Mouse (Mus musculus): ENCODE data around the gene Slc12a7.

Slc12a7 gene

DNA sequence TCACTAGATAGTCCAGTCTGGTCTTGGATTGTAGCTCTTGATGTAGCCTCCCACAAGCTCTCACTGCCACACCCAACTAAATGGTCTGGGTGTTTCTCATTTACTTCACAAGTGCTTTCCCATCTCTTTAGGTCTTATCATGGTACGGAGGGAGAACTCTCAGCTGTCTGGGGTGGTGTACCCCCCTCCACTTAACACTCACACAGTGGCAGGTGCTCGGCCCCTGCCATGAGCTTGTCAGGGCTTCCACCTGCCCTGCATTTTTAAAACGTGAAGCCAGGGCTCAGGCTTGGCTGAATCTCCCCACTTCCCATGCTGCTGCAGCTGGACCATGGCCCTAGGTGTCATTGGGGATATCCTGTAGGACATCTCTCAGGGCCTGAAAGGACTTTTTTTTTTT is 86.0 kb downstream of the Slc12a7 start:
- DNase-seq (ENCODE audit: low spot score) = no peak

DNA sequence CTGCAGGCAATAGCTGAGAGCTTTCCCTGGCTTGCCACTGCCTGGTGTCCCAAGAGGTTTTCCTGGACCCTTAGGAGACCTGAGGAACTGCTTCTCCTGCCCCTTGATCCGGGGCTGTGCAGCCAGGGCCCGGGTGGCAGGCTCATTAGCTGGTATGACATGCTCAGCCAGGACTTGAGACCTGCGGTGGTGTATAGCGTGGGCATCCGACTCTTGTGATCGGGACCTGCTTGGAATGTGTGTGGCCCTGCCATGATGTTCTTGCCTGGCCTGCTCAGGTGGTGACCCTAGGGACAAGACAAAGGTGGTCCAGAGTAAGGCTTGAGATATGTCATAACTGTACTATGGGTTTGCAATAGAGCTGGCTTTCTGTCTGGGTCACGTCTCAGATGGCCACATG is 88.4 kb downstream of the Slc12a7 start:
- no peak for DNase-seq (ENCODE audit: low spot score)

DNA sequence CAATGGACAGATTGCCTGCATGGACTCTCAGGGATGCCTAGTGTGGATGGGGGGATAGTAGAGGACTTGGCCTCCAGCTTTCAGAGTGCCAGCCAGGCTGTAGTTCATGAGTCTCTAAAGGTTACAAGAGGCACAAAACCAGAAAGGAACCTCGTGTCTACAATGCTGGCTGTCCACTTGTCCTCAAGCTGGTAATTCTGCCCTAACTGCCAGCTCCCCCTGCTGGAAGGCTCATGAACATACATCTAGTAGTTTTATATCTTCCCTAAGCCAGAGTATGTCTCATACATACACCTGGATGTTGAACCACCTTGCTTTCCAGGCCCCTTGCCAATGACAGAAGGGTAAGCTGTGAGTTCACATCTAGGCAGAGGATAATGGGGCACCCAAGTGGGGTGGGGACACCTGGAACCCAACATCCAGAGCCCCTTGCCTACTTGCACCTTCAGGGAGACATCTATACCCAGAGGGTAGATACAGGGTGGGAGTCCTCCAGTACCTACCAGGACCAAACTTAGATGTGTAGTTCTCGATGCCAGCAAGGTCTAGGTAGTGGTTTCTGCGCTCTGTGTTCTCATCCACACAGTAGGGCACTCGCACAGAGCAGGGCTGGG is 89.4 kb downstream of the Slc12a7 start:
- DNase-seq (ENCODE audit: low spot score) = peak; percentile 51

DNA sequence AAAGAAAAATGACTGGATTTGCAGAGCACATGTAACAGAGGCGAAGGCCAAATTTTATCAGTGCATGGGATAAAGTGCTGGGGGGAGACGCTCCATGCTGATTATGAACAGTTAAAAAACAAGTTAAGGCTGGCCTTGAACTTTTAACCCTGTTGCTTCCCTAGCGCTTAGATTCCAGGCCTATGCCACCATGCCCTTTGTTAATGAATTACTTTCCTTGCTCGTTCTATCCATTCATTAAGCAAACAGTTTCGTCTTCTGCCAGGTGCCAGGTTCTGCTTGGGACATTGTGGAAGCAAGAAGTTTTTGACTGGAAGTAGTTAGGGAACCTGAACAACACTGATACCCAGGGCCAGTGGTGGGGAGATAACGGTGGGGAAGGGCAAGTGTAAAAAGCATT is 90.8 kb downstream of the Slc12a7 start:
- DNase-seq (ENCODE audit: low spot score) = no peak

DNA sequence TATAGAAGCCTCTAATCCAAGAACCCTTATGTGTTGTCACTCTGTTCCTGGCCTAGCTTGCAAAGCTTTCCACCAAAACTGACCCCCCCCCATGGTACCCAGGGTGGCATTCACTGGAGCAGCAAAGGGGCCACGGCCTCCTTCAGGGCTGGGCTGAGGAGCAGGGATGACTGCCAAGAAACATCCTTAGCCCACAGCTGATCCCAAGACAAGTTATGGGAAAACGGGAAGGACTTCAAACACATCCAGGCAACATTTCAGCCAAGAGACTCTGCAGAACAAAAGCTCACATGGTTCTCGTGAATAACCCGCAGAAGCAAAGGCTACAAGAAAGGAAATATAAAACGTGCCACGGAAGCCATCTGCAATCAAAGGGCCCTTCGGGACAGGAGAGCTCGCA is 94.3 kb downstream of the Slc12a7 start:
- DNase-seq (ENCODE audit: low spot score) = no peak

DNA sequence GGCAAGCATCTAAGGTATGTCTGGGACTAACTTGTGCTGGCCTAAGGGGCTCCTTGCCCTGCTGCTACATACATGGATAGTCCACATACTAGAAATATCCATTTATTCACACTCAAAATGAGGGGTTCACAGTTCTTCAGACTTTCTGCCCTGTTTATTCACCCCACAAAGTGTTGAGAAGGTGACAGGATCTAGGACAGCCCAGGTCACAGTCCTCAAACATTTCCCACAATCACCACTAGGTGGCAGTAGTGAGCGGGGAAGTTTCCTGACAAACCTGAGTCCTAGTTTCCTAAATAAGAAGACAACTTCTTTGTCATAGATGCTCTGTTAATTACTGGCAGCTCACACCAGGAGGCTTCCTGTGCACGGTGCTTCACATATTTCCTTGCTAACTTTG is 98.6 kb downstream of the Slc12a7 start:
- peak; percentile 45 for DNase-seq (ENCODE audit: low spot score)

DNA sequence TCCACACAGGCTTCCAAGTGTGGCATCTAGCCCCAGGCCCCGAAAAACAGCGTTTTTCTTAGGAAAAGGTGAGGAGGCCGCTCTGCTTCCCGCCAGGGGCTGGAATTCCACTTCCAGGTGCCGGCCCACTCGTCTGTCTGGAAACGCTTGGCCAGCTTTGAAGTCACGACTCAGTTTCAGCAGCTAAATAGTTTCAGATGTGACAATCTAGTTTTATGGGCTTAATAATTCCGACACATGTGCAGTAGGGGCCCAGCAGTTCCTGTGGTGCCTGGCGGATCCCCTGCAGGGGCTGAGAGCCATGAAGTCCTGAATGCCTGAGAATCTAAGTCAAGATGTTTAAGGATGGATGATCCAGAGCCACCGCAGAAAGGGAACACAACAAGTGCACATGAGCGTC is 100.9 kb downstream of the Slc12a7 start:
- DNase-seq (ENCODE audit: low spot score) = no peak

DNA sequence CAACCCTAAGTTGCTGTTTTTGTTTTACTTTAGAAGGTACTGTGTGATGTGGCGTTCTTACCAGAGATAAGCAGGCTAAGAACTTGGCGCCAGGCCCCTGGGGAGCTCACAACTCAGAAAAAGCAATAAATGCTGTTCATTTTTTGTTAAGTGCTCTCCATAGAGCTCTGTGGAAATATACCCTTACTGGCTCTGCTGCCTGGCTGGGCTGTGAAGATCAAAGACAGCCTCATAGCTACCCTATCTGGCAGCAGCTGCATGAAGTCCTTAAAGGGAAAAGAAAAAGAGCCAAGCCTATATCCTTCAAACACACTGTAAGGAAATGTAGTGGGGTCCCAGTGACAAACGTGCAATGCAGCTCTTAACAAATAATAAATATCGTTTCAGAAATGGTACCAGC is 102.9 kb downstream of the Slc12a7 start:
- DNase-seq (ENCODE audit: low spot score) = no peak

DNA sequence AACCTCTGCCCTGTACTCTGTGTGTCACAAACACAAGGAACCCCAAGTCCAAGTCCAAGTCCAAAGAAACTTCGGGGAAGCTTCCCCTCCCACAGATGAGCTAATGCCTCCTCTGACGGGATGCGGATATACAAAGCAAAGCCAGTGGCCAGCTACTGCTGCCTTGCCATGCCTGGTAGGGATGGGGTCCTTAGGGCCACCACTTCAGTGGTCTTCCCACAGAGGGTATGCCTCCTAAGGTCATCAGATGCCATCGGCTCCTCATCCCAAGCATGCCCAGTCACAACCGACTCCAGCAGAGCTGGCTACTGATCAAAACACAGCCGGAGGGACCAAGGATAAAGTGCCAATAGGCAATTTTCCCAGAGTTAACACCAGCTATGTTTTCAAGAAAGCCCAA is 103.6 kb downstream of the Slc12a7 start:
- DNase-seq (ENCODE audit: low spot score) = no peak

DNA sequence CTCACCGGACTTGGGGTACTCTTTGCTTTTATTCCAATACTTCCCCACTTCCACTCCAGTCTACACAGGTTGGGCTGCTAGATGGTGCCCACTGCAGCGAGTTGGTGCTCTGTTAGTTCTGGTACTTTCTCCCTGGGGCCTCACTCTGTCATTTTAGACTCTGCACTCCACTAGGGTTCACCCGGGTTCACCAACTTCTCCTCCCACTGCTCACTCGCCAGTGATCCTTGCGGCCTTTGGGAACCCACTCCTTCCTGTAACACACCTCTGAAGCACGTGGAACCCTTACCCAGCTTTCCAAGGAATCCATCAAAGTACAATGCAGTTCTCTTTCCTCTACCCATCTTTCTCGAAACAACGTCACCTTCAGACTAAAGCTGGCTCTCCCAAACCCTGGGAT is 104.8 kb downstream of the Slc12a7 start:
- DNase-seq (ENCODE audit: low spot score) = no peak

DNA sequence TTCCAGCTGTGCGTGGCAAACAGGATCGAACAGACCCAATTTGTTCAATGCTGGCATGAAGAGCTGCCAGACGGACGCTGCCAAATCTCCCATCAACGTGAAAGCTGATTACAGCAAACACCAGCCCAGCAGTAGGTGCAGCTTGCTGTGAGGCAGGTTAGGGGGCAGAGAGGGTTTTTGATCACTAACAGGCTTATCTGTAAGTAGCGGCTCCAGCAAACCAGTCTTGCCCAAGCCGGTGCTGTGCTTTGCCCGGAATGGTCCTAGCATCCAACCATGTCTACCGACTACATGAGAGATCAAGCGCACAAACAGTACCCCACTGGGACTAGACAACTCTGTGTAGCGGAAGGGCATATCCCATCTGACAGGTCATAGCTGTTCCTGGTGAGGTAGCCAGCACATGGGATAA is 106.2 kb downstream of the Slc12a7 start:
- DNase-seq (ENCODE audit: low spot score) = no peak

DNA sequence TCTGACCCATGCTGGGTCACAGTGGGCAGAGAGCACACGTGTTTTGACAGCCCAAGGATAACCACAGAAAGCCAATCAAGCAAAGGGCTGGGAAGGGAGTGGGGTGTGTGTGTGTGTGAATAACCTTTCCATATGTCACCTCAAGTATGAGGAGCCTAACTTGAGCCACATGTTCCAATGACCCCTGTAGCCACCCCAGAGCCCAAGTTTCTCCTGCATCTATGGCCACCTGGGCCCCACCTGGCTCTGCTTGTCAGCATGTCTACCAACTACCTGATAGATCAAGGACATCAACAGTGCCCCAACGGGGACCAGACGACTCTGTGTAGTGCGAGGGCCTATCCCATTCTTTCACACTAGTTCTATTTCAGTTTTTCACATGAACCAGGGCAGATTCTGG is 106.8 kb downstream of the Slc12a7 start:
- DNase-seq (ENCODE audit: low spot score) = no peak

DNA sequence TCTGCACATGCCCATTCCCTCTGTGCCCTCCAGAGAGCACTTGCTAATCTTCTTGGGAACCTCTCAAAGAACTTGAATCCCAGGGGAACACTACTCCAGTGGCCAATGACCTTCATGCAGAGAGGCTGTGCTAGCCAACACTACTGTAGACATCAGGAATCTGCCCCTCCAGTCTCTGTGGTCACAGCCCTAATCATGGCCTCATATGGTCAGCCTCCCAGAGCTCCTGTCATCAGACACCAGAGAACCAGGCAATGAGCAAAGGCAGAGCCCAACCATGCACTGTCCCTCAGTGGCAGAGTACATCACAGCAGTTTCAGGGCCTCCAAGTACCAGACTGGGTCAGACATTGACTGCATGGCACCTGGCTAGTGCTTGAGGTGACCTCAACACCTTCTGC is 109.8 kb downstream of the Slc12a7 start:
- DNase-seq (ENCODE audit: low spot score) = no peak

DNA sequence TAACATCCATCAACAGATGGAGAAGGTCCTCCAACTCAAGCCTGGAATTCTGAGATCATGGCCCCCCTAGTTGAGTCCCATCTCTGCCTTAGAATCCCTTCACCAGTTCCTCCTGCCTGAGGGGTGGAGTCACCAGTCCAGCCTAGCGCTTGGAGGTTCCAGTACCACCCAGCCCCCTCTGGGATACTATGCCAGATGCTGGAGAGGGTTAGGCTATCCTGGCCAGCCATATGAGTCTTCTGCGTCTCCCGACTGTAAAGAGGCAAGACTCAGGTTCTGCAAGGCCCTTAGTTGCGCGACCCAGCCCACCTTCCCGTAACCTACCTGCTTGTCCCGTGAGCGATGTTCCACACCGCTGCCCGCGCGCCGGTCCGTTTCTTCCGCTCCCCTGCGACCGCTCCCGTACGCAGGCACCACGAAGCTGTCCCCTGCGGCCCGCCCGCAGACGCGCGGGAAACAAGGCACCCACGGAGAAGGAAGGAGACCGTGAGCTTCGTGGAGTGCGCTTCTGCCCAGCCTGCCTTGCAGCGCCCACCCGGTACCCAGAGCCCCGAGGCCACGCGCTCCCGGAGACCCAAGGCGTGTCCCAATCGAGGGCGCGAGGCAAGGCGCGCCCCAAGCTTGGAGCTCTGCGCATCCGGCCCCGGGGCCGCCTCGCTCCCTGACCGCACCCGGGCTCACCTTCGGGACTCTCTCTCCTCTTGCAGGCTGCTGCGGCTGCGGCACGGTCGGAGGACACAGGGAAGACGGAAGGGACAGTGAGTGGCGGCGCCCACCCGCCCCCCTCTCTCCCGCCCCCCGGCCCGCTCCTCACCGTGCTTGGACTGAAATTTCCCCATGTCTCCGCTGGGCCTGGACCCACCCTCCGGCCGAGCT is 113.9 kb downstream of the Slc12a7 start:
- DNase-seq (ENCODE audit: low spot score) = peak; percentile 24

DNA sequence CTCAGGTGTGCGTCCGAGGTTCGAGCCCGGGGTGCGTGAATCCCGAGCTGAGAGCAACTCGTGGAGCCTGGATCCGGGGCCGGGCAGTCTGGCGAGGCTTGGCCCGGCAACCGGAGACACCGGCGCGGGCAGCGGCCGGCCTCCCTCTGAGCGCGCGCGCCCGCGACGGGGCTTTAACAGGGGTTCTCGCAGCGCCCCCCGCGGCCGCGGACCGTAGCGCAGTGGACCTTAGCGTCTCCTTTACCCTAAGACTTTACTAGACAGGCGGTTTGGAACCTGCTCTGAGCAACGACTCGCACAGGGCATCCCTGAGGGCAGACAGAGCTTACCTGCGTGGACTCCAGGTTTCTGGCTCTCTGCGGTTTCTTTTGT is 114.6 kb downstream of the Slc12a7 start, which contains the start of gene Nkd2:
TSS of gene Nkd2 (minus strand) at position 167 of the 372 bp plus-strand sequence.
- peak; percentile 87 for DNase-seq (ENCODE audit: low spot score)

All from ovary, postnatal 36 days (tissue).